Comparison of ENCODE assay signal across 30 mouse cellular contexts in genomic region chr7:136590947-136591346, GRCm38 (mm10).
DNase-seq lines count a peak whose midpoint lies in the region; ATAC-seq and TF ChIP-seq lines count a peak whose summit lies in the region.
"Had no signal": no experiment of that assay in that cellular context is flagged by ENCODE, and none has a peak within 500 bp of the region (broad histone marks: within the 10 kb centered on the region; RNA-seq: fewer than 3 reads in every experiment).

No protein-coding gene starts in this region.

- H3K4me2 ChIP-seq in kidney, postnatal 0 days (ENCODE audit: low read length): no peak overlapping the region
- no peak overlapping the region for H3K4me2 ChIP-seq in CH12.LX (ENCODE audit: insufficient read depth, low read depth, poor library complexity, severe bottlenecking)
- H3K4me2 ChIP-seq: forebrain, embryonic 13.5 days; heart, embryonic 15.5 days; hindbrain, embryonic 15.5 days; limb, embryonic 13.5 days; liver, embryonic 11.5 days; midbrain, embryonic 15.5 days; neural tube, embryonic 12.5 days had no signal

- H3K9me3 ChIP-seq in kidney, postnatal 0 days (replicated peaks; ENCODE audit: low read length): no peaks in the 10 kb centered on the region
- H3K9me3 ChIP-seq in CH12.LX (replicated peaks; ENCODE audit: low read length): peaks cover 4% of the 10 kb centered on the region
- H3K9me3 ChIP-seq in E14TG2a.4 (ENCODE audit: low read length): no peaks in the 10 kb centered on the region
- H3K9me3 ChIP-seq: forebrain, embryonic 13.5 days; heart, embryonic 10.5 days; heart, embryonic 15.5 days; hindbrain, embryonic 15.5 days; limb, embryonic 13.5 days; midbrain, embryonic 10.5 days; midbrain, embryonic 15.5 days; neural tube, embryonic 12.5 days had no signal

- no peak for DNase-seq in kidney, postnatal 0 days (ENCODE audit: low spot score)
- no peak for DNase-seq in kidney, postnatal 25 days
- no peak for DNase-seq in CH12.LX (ENCODE audit: extremely low read depth)
- DNase-seq in R1 (ENCODE audit: low read depth, low spot score): peak; percentile 66
- no peak for DNase-seq in adrenal gland, adult (ENCODE audit: inconsistent age in 2 of 2, low spot score in 1 of 2)
- DNase-seq in adrenal gland, postnatal 25 days: no peak
- DNase-seq: adrenal gland, adult 2 months; B cell, adult 2 months; cerebellum, adult 9-10 months; cerebellum, postnatal 36 days; gastrocnemius, postnatal 14 days; kidney, adult 8-10 months; kidney, postnatal 10 days; lung, postnatal 14 days; right cerebral cortex, adult 18-20 months; right cerebral cortex, postnatal 4 days; thymus, adult 2 months; thymus, postnatal 4 days had no signal

- no peak overlapping the region for H3K9ac ChIP-seq in kidney, postnatal 0 days (ENCODE audit: low read depth, low read length)
- H3K9ac ChIP-seq in CH12.LX (ENCODE audit: insufficient read depth, low read depth): no peak overlapping the region
- H3K9ac ChIP-seq: forebrain, embryonic 13.5 days; heart, embryonic 15.5 days; hindbrain, embryonic 15.5 days; limb, embryonic 13.5 days; midbrain, embryonic 15.5 days; neural tube, embryonic 12.5 days had no signal

- dilution Hi-C loops in CH12.LX (cut with MboI; ENCODE audit: extremely low pct_ligation_motif_present, extremely low pct_unique_long_range_greater_than_20kb, low sequenced_read_pairs): no loop called here

- no peaks in the 10 kb centered on the region for H3K4me1 ChIP-seq in kidney, postnatal 0 days (replicated peaks; ENCODE audit: insufficient read depth, low read length)
- H3K4me1 ChIP-seq in CH12.LX (ENCODE audit: control insufficient read depth in 1 of 2, insufficient read depth in 2 of 2) (no peaks in the 10 kb centered on the region), E14TG2a.4 (replicated peaks; ENCODE audit: low read depth, low read length) (no peaks in the 10 kb centered on the region)
- H3K4me1 ChIP-seq: heart, embryonic 10.5 days; heart, embryonic 15.5 days; midbrain, embryonic 10.5 days; midbrain, embryonic 15.5 days had no signal

- H3K27me3 ChIP-seq in kidney, postnatal 0 days (ENCODE audit: insufficient read depth, low read length): no peaks in the 10 kb centered on the region
- H3K27me3 ChIP-seq in CH12.LX (replicated peaks): peaks cover 84% of the 10 kb centered on the region
- peaks cover 6% of the 10 kb centered on the region for H3K27me3 ChIP-seq in E14TG2a.4 (ENCODE audit: insufficient read depth, low read length)
- H3K27me3 ChIP-seq: hindbrain, embryonic 15.5 days; midbrain, embryonic 15.5 days; neural tube, embryonic 12.5 days had no signal

- no peaks in the 10 kb centered on the region for H3K79me2 ChIP-seq in CH12.LX (replicated peaks; ENCODE audit: control insufficient read depth, extremely low read depth, insufficient read depth, poor library complexity, severe bottlenecking)

- ATAC-seq in kidney, postnatal 0 days (replicated peaks; ENCODE audit: low FRiP score, low read depth): no peak
- ATAC-seq: forebrain, embryonic 13.5 days; midbrain, embryonic 15.5 days had no signal

- no peaks in the 10 kb centered on the region for H3K36me3 ChIP-seq in kidney, postnatal 0 days (ENCODE audit: insufficient read depth, low read length)
- H3K36me3 ChIP-seq in CH12.LX (replicated peaks in 1 of 2; ENCODE audit: control insufficient read depth in 1 of 2, insufficient read depth in 1 of 2, low read length in 1 of 2) (no peaks in the 10 kb centered on the region), E14TG2a.4 (ENCODE audit: insufficient read depth, low read length) (no peaks in the 10 kb centered on the region)
- H3K36me3 ChIP-seq: heart, embryonic 10.5 days; heart, embryonic 15.5 days; hindbrain, embryonic 15.5 days; limb, embryonic 13.5 days; midbrain, embryonic 10.5 days; midbrain, embryonic 15.5 days; neural tube, embryonic 12.5 days had no signal

- in situ Hi-C loops in CH12.LX (cut with MboI; ENCODE audit: low pct_ligation_motif_present, low pct_unique_long_range_greater_than_20kb, low sequenced_read_pairs): no loop called here

- TF ChIP-seq RAD21 in CH12.LX (IDR thresholded peaks at IDR 0.05; ENCODE audit: low read depth, low read length): peak; percentile 36

- TF ChIP-seq POLR2A in CH12.LX (IDR thresholded peaks at IDR 0.05; ENCODE audit: low read depth, low read length): no peak

- H3K27ac ChIP-seq in kidney, postnatal 0 days: no peak overlapping the region
- H3K27ac ChIP-seq in CH12.LX (ENCODE audit: insufficient read depth, low read depth): no peak overlapping the region
- H3K27ac ChIP-seq: forebrain, embryonic 13.5 days; heart, embryonic 10.5 days; heart, embryonic 15.5 days; hindbrain, embryonic 15.5 days; left cerebral cortex, adult 2 months; limb, embryonic 13.5 days; midbrain, embryonic 10.5 days; midbrain, embryonic 15.5 days; neural tube, embryonic 12.5 days had no signal

- peak; percentile 45; the same call in 1 of the 2 replicates for TF ChIP-seq CTCF in kidney, postnatal 0 days (IDR thresholded peaks at IDR 0.05; ENCODE audit: low read depth)
- TF ChIP-seq CTCF in CH12.LX (conservative IDR thresholded peaks at IDR 0.05 in 1 of 2, IDR thresholded peaks at IDR 0.05 in 1 of 2; ENCODE audit: low read depth in 2 of 2, low read length in 2 of 2) (peak in 1 of 2 experiments; percentile 49; a peak in 2 of 4 replicates), E14TG2a.4 (conservative IDR thresholded peaks at IDR 0.05; ENCODE audit: low read length) (peak; percentile 40)

- no peak for TF ChIP-seq EP300 in CH12.LX (IDR thresholded peaks at IDR 0.05; ENCODE audit: low read length)

- H3K4me3 ChIP-seq in kidney, postnatal 0 days (replicated peaks; ENCODE audit: low read depth, low read length): no peak overlapping the region
- H3K4me3 ChIP-seq in CH12.LX (replicated peaks in 1 of 3; ENCODE audit: low read depth in 2 of 3, low read length in 2 of 3, poor library complexity in 1 of 3) (no peak overlapping the region), E14TG2a.4 (replicated peaks; ENCODE audit: low read length) (no peak overlapping the region)
- H3K4me3 ChIP-seq: forebrain, embryonic 13.5 days; heart, embryonic 10.5 days; heart, embryonic 15.5 days; hindbrain, embryonic 15.5 days; left cerebral cortex, adult 2 months; limb, embryonic 13.5 days; midbrain, embryonic 10.5 days; midbrain, embryonic 15.5 days; myocyte; neural tube, embryonic 12.5 days had no signal

TF ChIP-seq in CH12.LX, 34 proteins besides CTCF, POLR2A, EP300 and RAD21:
- peak; percentile 13; the same call in 1 of the 2 replicates for TF ChIP-seq SMC3 (IDR thresholded peaks at IDR 0.05; ENCODE audit: low read depth, low read length)
- TF ChIP-seq USF1 (IDR thresholded peaks at IDR 0.05; ENCODE audit: low read depth, low read length): no peak
